Mouse (Mus musculus): ENCODE measurements around the gene Olfr1113.

GRCm38 (mm10) chr2:87187498-87187897 lies 21.3 kb upstream of the Olfr1113 start, which contains the start of gene Olfr1112:
- no peak for TF ChIP-seq TAL1 (IDR thresholded peaks at IDR 0.05; ENCODE audit: low read length)
- TF ChIP-seq GATA1 (IDR thresholded peaks at IDR 0.05; ENCODE audit: low read length) = no peak
